ENCODE assay signal across 18 mouse cellular contexts in genomic region chr6:135524886-135525285, GRCm38 (mm10).
A peak's percentile ranks its signal among the peaks of the same experiment; 100 is the strongest.
DNase-seq lines count a peak whose midpoint lies in the region; ATAC-seq and TF ChIP-seq lines count a peak whose summit lies in the region.
"Had no signal": no experiment of that assay in that cellular context is flagged by ENCODE, and none has a peak within 500 bp of the region (broad histone marks: within the 10 kb centered on the region; RNA-seq: fewer than 3 reads in every experiment).

No protein-coding gene starts in this region.

- no peaks in the 10 kb centered on the region for H3K36me3 ChIP-seq in kidney, adult 2 months (ENCODE audit: control insufficient read depth, insufficient read depth, low read length)
- no peaks in the 10 kb centered on the region for H3K36me3 ChIP-seq in midbrain, postnatal 0 days (ENCODE audit: insufficient read depth, low read length)
- no peaks in the 10 kb centered on the region for H3K36me3 ChIP-seq in midbrain, embryonic 16.5 days (ENCODE audit: control insufficient read depth, insufficient read depth, low read length)
- H3K36me3 ChIP-seq: forebrain, embryonic 15.5 days; heart, embryonic 15.5 days; limb, embryonic 12.5 days had no signal

- TF ChIP-seq CTCF in kidney, adult 2 months (conservative IDR thresholded peaks at IDR 0.05; ENCODE audit: insufficient read depth, insufficient read length, low read depth, low read length): peak; percentile 48
- TF ChIP-seq CTCF in midbrain, postnatal 0 days (IDR thresholded peaks at IDR 0.05): peak; percentile 32

- no peak overlapping the region for H3K4me3 ChIP-seq in kidney, adult 2 months (ENCODE audit: insufficient read depth, low read depth, low read length)
- H3K4me3 ChIP-seq in midbrain, postnatal 0 days (ENCODE audit: low read depth, low read length): no peak overlapping the region
- no peak overlapping the region for H3K4me3 ChIP-seq in midbrain, embryonic 16.5 days (ENCODE audit: low read depth, low read length)
- H3K4me3 ChIP-seq: forebrain, embryonic 15.5 days; heart, embryonic 15.5 days; limb, embryonic 12.5 days; megakaryocyte, embryonic 14.5 days had no signal

- H3K4me1 ChIP-seq in kidney, adult 2 months (ENCODE audit: control insufficient read depth, insufficient read depth, low read length): no peaks in the 10 kb centered on the region
- no peaks in the 10 kb centered on the region for H3K4me1 ChIP-seq in midbrain, postnatal 0 days (ENCODE audit: insufficient read depth, low read length)
- H3K4me1 ChIP-seq in midbrain, embryonic 16.5 days (ENCODE audit: control insufficient read depth, insufficient read depth, low read length): 0 out of 2 replicates have a peak, but pooled peaks cover 2% of the 10 kb centered on the region
- H3K4me1 ChIP-seq: megakaryocyte, embryonic 14.5 days had no signal

- no peak for ATAC-seq in midbrain, postnatal 0 days (ENCODE audit: low FRiP score)
- no peak for ATAC-seq in midbrain, embryonic 16.5 days

- H3K9ac ChIP-seq in midbrain, postnatal 0 days (replicated peaks; ENCODE audit: low read length, poor library complexity, severe bottlenecking): no peak overlapping the region
- no peak overlapping the region for H3K9ac ChIP-seq in midbrain, embryonic 16.5 days (ENCODE audit: low read depth, low read length)
- H3K9ac ChIP-seq: heart, embryonic 15.5 days; limb, embryonic 12.5 days had no signal

- TF ChIP-seq POLR2A in kidney, adult 2 months (IDR thresholded peaks at IDR 0.05; ENCODE audit: low read depth, low read length): no peak

- no peak overlapping the region for H3K27ac ChIP-seq in kidney, adult 2 months (ENCODE audit: insufficient read depth, low read depth, low read length)
- no peak overlapping the region for H3K27ac ChIP-seq in midbrain, postnatal 0 days (ENCODE audit: low read depth, low read length)
- H3K27ac ChIP-seq in midbrain, embryonic 16.5 days (ENCODE audit: low read length): no peak overlapping the region
- H3K27ac ChIP-seq: heart, embryonic 15.5 days; limb, embryonic 12.5 days had no signal

- no peak overlapping the region for H3K4me2 ChIP-seq in midbrain, postnatal 0 days (ENCODE audit: low read depth, low read length, poor library complexity, severe bottlenecking)
- no peak overlapping the region for H3K4me2 ChIP-seq in midbrain, embryonic 16.5 days (ENCODE audit: low read length)

- WGBS in kidney, adult 2 months: 67% methylated on average over 5 of the region's 5 CpGs
- 66% methylated on average over 5 of the region's 5 CpGs for WGBS in midbrain, postnatal 0 days
- WGBS in midbrain, embryonic 16.5 days: 70% methylated on average over 5 of the region's 5 CpGs

- no peaks in the 10 kb centered on the region for H3K9me3 ChIP-seq in midbrain, postnatal 0 days (ENCODE audit: low read length)
- H3K9me3 ChIP-seq in midbrain, embryonic 16.5 days (replicated peaks; ENCODE audit: control insufficient read depth, low read length, poor library complexity, severe bottlenecking): no peaks in the 10 kb centered on the region
- H3K9me3 ChIP-seq: forebrain, embryonic 15.5 days; heart, embryonic 15.5 days; limb, embryonic 12.5 days; megakaryocyte, embryonic 14.5 days had no signal

- H3K27me3 ChIP-seq in kidney, adult 2 months (replicated peaks; ENCODE audit: control insufficient read depth, insufficient read depth, low read length): no peaks in the 10 kb centered on the region
- H3K27me3 ChIP-seq in midbrain, postnatal 0 days (ENCODE audit: insufficient read depth, low read length): no peaks in the 10 kb centered on the region
- no peaks in the 10 kb centered on the region for H3K27me3 ChIP-seq in midbrain, embryonic 16.5 days (ENCODE audit: control insufficient read depth, insufficient read depth, low read depth, low read length)
- H3K27me3 ChIP-seq: forebrain, embryonic 15.5 days; heart, embryonic 15.5 days had no signal

- DNase-seq in cerebellum, adult 9-10 months: peak; percentile 25
- no peak for DNase-seq in cerebellum, adult 8-10 months
- DNase-seq in kidney, adult 2 months: peak; percentile 31
- no peak for DNase-seq in kidney, adult 11 months
- no peak for DNase-seq in midbrain, postnatal 0 days (ENCODE audit: low spot score)
- DNase-seq in spleen, adult 18-20 months: no peak
- no peak for DNase-seq in MN1 (ENCODE audit: low spot score)
- DNase-seq: adrenal gland, adult 8-10 months; B cell, adult 2 months; gastrocnemius, postnatal 25 days; lung, adult 2 months; right cerebral cortex, postnatal 14 days; thymus, postnatal 36 days had no signal

Comparison
In these comparisons a context has a peak if more than half of its experiments do, and no peak if none do; other contexts are left out.
1. DNase-seq: peak in cerebellum, adult 9-10 months (single experiment) and kidney, adult 2 months (single experiment); none in cerebellum, adult 8-10 months (single experiment), kidney, adult 11 months (single experiment), midbrain, postnatal 0 days (single experiment), spleen, adult 18-20 months (0 of 2) and MN1 (single experiment).